Mouse (Mus musculus) heart, embryonic 16.5 days (tissue): Measurements from ENCODE around the gene Cd6. TPM values are rescaled to one million over a fixed set of nuclear protein-coding genes. Genes with fewer than 3 reads are reported as not detected.

Experiments used
- ATAC-seq: fragments of 200-750 bp; cut with Nextera tagmentation; replicated peaks from 2 replicates; pipeline ENCODE4 v1.8.0; 2017; ENCODE audit warnings: moderate number of reproducible peaks; ENCODE audit not compliant: insufficient read depth, low FRiP score; ENCODE audit errors: extremely low read depth
- H3K27ac ChIP-seq: fragments of 300-500 bp; sonication (generic); 2 replicates; pipeline ENCODE4 v1.5.1; 2014; ENCODE audit warnings: mild to moderate bottlenecking, low read length, control low read depth, moderate library complexity
- H3K27me3 ChIP-seq: fragments of 300-500 bp; sonication (generic); 2 replicates; pipeline ENCODE4 v1.6.1; 2014; ENCODE audit warnings: low read length, mixed read lengths; ENCODE audit not compliant: control insufficient read depth, insufficient read depth
- H3K36me3 ChIP-seq: fragments of 300-500 bp; sonication (generic); 2 replicates; pipeline ENCODE4 v1.6.1; 2014; ENCODE audit not compliant: control insufficient read depth, insufficient read depth
- H3K4me1 ChIP-seq: fragments of 300-500 bp; sonication (generic); 2 replicates; pipeline ENCODE4 v1.6.1; 2014; ENCODE audit warnings: low read length, mixed read lengths; ENCODE audit not compliant: control insufficient read depth, insufficient read depth
- H3K4me2 ChIP-seq: fragments of 300-500 bp; sonication (generic); 2 replicates; pipeline ENCODE4 v1.6.1; 2014; ENCODE audit warnings: low read depth, mild to moderate bottlenecking, control low read depth, low read length
- H3K4me3 ChIP-seq: fragments of 300-500 bp; sonication (generic); 2 replicates; pipeline ENCODE4 v1.5.1; 2014; ENCODE audit warnings: mild to moderate bottlenecking, control low read depth, low read length
- H3K9ac ChIP-seq: fragments of 300-500 bp; sonication (generic); 2 replicates; pipeline ENCODE4 v1.6.1; 2014; ENCODE audit warnings: low read length, control low read depth
- H3K9me3 ChIP-seq: fragments of 300-500 bp; sonication (generic); replicated peaks from 2 replicates; pipeline ENCODE4 v1.6.1; 2016; ENCODE audit warnings: low read length; ENCODE audit not compliant: control insufficient read depth
- WGBS: fragments of 180-500 bp; shearing (Covaris S2); extraction: QIAGEN DNeasy Blood & Tissue Kit; methylation state at CpG from one replicate; pipeline ENCODE4 v1.1.7; 2014; 5-methylcytosine and 5-hydroxymethylcytosine counted together
- polyA plus RNA-seq: library from polyadenylated mRNA; unstranded; fragments of >200 nt; fragmentation: Nextera tagmentation; extraction: Ambion mirVana; gene quantifications from 2 replicates; pipeline ENCODE4 v1.2.1, GENCODE M21; 2015

The Cd6 gene
- polyA plus RNA-seq, 1 experiment from 2014 or later, result 4.3 TPM

DNA sequence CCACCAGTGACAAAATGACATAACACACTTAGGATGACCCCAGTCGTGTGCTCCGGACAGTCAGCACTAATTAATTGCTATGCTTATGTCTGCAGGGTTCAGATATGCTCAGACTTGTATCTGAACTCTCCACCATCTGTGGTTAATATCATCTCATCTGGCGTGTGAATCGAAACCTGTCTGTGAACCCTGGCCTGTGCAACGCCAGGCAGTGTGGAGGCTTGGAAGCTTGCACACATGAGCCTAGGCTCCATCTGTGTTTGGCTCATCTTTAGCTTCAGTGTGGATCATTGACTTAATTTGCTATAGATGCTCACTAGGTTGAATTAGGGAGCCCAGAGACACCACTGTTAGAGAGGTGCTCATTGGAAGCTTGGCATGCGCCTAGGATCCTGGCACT lies 67.4 kb downstream of the Cd6 start:
- no peaks in the 10 kb centered on the region for H3K9me3 ChIP-seq
- no peaks in the 10 kb centered on the region for H3K27me3 ChIP-seq
- peaks cover 28% of the 10 kb centered on the region for H3K4me1 ChIP-seq
- 78% methylated on average over 6 of the region's 6 CpGs for WGBS
- no peak overlapping the region for H3K4me3 ChIP-seq
- no peak overlapping the region for H3K27ac ChIP-seq
- H3K4me2 ChIP-seq, result no peak overlapping the region
- no peak for ATAC-seq
- H3K36me3 ChIP-seq, result no peaks in the 10 kb centered on the region
- no peak overlapping the region for H3K9ac ChIP-seq

DNA sequence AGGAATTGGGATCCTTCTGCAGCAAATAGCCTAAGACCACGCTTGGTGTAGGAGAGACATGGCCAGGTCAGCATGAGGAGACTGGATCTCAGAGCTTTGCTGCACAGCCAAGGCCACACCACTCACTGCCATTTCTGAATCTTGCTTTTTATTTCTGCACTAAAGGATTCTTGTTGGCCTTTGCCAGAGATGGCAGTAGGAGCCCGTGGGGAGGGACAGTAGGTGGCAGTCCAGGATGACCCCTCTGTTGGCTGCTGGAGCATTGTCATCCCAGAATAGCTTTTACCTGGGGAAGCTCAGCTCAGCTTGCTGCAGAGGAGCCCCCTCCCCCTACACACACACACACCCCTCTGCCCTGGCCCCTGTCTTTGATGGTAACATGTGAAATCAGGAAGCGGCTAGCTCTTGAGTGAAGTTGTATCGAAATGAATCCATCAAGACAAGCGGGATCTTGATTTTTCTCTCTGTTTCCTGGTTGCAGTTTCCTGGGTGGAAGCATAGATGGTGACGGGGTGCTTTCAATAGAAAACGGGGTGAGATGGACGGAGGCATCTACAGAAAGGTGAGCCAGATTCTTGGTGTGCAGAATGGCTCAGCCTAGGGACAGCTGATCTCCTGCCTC lies 68.0 kb downstream of the Cd6 start:
- Histone ChIP-seq H3K9me3 (no peaks in the 10 kb centered on the region), H3K27ac (no peak overlapping the region), H3K4me1 (peaks cover 28% of the 10 kb centered on the region), H3K4me3 (no peak overlapping the region), H3K4me2 (no peak overlapping the region), H3K36me3 (no peaks in the 10 kb centered on the region), H3K27me3 (no peaks in the 10 kb centered on the region), H3K9ac (no peak overlapping the region)
- 83% methylated on average over 8 of the region's 8 CpGs for WGBS
- no peak for ATAC-seq

DNA sequence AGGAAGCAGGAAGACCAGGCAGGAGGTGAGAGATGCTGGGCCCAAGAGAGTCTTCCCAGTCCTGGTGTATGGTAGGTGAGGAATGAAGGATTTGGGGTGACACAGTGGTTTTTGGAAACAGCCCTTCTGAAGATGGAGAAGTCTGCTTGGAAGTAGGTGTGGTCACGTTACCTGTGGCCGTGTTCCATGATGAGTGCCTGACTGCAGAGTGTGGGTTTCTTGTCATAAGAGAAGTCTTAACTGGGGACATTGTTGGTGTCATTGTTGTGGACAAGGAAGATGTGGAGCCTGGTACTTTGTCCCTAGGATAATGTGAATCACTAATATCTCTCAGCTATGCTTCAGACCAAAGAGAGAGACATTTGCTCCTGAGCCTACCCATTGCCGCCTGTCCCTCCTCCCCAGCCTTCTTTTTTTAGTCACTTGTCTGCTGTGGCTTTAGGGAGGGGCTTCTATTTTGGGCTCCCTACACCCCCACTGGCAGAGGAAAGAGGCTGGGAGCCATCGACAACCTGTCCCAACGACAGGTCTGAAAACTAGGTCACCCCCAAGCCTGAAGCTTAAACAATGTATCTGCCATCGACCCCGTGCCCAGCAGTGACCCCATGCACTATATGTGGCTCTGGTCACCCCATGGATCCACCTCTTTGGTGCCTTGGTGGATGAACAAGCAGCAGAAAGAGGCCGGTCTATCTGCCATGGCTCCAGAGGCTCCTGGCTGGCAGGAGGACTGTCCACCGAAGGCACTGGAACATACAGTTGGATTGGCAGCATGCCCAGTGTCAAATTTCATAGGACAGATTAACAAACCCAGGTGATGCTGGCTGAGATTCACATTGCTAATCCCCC lies 69.7 kb downstream of the Cd6 start:
- Histone ChIP-seq H3K4me3 (no peak overlapping the region), H3K4me1 (peaks cover 28% of the 10 kb centered on the region), H3K4me2 (peak overlapping the region; percentile 46), H3K27ac (peak overlapping the region; percentile 89), H3K27me3 (no peaks in the 10 kb centered on the region), H3K36me3 (no peaks in the 10 kb centered on the region), H3K9ac (0 out of 2 replicates have a peak overlapping the region, but pooled peaks have one; percentile 27), H3K9me3 (no peaks in the 10 kb centered on the region)
- 50% methylated on average over 9 of the region's 9 CpGs for WGBS
- ATAC-seq, result peak; percentile 89

DNA sequence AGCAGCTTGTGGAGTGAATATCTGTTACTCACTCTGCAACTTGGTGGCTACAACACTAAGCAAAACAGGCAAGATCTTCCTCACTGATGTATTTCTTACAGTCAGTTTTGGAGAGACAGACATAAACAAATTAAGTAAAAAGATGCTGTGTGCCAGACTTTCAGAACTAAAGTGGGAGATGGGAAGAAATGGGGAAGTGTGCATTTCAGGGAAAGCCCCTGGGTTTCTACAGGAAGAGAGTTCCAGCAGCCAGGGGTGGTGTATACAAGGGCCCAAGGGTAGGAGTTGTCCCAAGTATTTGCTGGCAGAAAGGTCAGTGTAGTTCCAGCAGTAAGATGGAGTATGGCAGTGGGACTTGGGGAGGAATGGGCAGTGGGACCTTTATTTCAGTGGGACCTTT lies 70.3 kb downstream of the Cd6 start:
- H3K4me2 ChIP-seq, result no peak overlapping the region
- H3K9ac ChIP-seq, result no peak overlapping the region
- ATAC-seq, result no peak
- H3K4me1 ChIP-seq, result peaks cover 28% of the 10 kb centered on the region
- H3K27me3 ChIP-seq, result no peaks in the 10 kb centered on the region
- H3K27ac ChIP-seq, result peak overlapping the region; percentile 89
- H3K4me3 ChIP-seq, result no peak overlapping the region
- H3K36me3 ChIP-seq, result no peaks in the 10 kb centered on the region
- no peaks in the 10 kb centered on the region for H3K9me3 ChIP-seq

DNA sequence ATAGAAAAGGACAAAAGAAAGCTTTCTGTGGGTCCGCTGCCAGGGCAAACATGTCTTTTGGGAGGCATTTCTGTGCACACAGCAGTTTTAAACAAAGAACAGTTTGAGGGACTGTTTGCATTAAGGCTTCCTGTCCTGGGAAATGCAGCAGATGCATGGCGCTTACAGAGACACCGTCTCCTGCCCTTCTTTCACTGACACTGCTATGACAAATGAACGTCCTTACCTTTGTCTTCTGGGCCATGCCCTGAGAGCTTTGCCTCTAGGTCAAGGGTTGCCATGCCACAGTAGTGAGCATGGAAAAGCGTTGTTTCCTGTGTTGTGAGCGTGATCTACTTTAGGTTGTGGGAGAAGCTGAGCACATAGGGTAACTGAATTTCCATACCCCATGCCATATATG lies 71.2 kb downstream of the Cd6 start:
- Histone ChIP-seq H3K27me3 (no peaks in the 10 kb centered on the region), H3K27ac (no peak overlapping the region), H3K4me1 (peaks cover 28% of the 10 kb centered on the region), H3K4me2 (no peak overlapping the region), H3K9ac (0 out of 2 replicates have a peak overlapping the region, but pooled peaks have one; percentile 28), H3K36me3 (no peaks in the 10 kb centered on the region), H3K9me3 (no peaks in the 10 kb centered on the region), H3K4me3 (no peak overlapping the region)
- 68% methylated on average over 6 of the region's 6 CpGs for WGBS
- ATAC-seq, result no peak

DNA sequence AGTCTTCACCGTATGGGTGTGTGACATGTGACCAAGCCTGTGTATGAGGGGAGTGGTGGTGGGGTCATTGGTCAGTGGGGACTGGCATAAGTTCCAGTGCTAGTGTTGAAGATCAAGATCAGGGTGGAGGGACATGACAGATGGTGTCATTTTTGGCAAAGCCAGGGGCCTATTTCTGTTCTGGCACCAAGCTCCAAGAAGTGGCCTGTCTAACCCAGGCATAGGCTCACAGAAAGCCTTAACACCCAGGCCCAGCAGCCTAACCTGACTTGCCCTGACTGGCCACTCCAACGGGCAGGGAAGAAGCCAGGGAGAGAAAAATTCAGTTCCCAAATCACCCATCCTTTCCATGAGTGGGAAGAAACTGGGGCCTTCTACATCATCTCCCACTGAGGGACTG lies 72.3 kb downstream of the Cd6 start:
- Histone ChIP-seq H3K4me1 (peaks cover 28% of the 10 kb centered on the region), H3K27me3 (no peaks in the 10 kb centered on the region), H3K27ac (no peak overlapping the region), H3K4me2 (no peak overlapping the region), H3K36me3 (no peaks in the 10 kb centered on the region), H3K4me3 (no peak overlapping the region), H3K9me3 (no peaks in the 10 kb centered on the region), H3K9ac (no peak overlapping the region)
- WGBS, result 89% methylated on average over 2 of the region's 2 CpGs
- ATAC-seq, result no peak

DNA sequence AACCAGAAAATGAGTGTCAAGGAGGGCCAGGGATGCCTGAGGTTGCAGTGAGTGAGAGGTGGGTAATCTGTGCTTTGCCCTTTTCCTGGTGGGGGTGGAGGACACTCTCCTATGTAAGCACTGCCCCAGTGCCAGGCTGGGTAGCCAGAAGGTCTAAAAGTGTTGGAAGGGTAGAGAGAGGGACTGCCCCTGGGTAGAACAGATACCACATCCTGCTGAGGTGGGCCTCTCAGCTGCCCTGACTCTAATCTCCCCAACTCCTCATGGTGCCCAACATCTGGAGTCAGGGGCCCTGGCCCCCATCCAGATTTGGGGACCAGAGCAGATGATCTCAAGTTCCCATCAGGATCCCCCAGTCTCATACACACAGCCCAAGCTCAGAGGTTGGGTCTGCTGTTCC lies 72.7 kb downstream of the Cd6 start:
- Histone ChIP-seq H3K4me2 (no peak overlapping the region), H3K27ac (no peak overlapping the region)
- no peak for ATAC-seq

DNA sequence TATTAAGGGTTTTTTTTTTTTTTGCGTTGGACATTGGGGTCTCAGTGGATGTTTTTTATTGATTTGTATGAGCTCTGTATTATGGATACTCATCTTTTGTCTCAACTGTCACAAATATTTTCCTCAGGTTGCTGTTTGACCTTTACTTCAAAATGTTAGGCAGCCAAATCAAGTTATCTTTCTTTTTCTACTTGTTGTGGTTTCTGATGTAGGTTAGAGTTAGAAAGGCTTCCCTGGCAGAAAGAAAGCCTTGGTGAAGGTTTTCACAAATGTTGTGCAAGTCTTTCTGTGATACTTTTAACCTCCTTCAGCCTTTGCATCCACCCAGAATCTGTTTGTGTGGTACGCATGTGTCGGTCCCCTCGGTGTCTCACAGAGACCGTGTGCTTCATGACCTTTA lies 77.2 kb downstream of the Cd6 start:
- WGBS, result 92% methylated on average over 5 of the region's 5 CpGs
- no peak for ATAC-seq
- no peaks in the 10 kb centered on the region for H3K27me3 ChIP-seq
- H3K9me3 ChIP-seq, result no peaks in the 10 kb centered on the region
- H3K4me1 ChIP-seq, result no peaks in the 10 kb centered on the region
- H3K36me3 ChIP-seq, result no peaks in the 10 kb centered on the region
- H3K27ac ChIP-seq, result no peak overlapping the region
- H3K4me3 ChIP-seq, result no peak overlapping the region
- H3K9ac ChIP-seq, result no peak overlapping the region
- no peak overlapping the region for H3K4me2 ChIP-seq

More for the DNA sequence above, 72.7 kb downstream of the Cd6 start:
- H3K4me1 ChIP-seq, result peaks cover 28% of the 10 kb centered on the region
- no peak overlapping the region for H3K4me3 ChIP-seq
- no peaks in the 10 kb centered on the region for H3K27me3 ChIP-seq
- H3K36me3 ChIP-seq, result no peaks in the 10 kb centered on the region
- H3K9me3 ChIP-seq, result no peaks in the 10 kb centered on the region
- no peak overlapping the region for H3K9ac ChIP-seq

DNA sequence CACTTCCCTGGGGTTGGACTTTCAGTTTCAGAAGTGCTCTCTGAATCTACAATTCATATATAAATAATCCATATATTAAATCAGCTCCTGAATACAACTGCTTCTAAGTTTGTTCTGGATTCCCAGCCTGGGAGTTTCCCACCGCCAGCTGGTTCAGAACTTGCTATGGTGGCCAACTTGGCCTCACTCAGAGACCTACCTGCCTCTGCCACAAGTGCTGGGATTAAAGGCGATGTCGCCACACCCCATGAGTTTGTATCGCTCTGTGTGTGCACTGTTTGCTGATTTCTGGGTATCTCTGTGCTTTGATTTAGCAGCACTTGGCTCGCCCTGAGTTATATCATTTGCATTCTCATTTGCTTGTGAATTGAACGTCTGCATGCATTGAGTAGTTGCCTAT lies 77.8 kb downstream of the Cd6 start:
- Histone ChIP-seq H3K36me3 (no peaks in the 10 kb centered on the region), H3K27me3 (no peaks in the 10 kb centered on the region), H3K27ac (no peak overlapping the region), H3K9ac (no peak overlapping the region), H3K4me1 (no peaks in the 10 kb centered on the region), H3K4me3 (no peak overlapping the region), H3K4me2 (no peak overlapping the region), H3K9me3 (no peaks in the 10 kb centered on the region)
- WGBS, result 90% methylated on average over 6 of the region's 6 CpGs
- ATAC-seq, result no peak
